Mouse (Mus musculus): Measurements from ENCODE around the gene Olfr1417. TPM values are rescaled to one million over a fixed set of nuclear protein-coding genes. Genes with fewer than 3 reads are reported as not detected.

Olfr1417 gene
- polyA plus RNA-seq, 1 experiment: not detected

GRCm38 (mm10) chr19:11852652-11853051, 13.6 kb upstream of the Olfr1417 start:
- no peaks in the 10 kb centered on the region for H3K4me1 ChIP-seq (ENCODE audit: control insufficient read depth, insufficient read depth, low read length)
- no peaks in the 10 kb centered on the region for H3K27me3 ChIP-seq (ENCODE audit: control insufficient read depth, insufficient read depth, low read length)
- DNase-seq: no peak
- WGBS: 61% methylated on average over 4 of the region's 4 CpGs
- no peak for TF ChIP-seq CTCF (IDR thresholded peaks at IDR 0.05; ENCODE audit: borderline replicate concordance, insufficient read depth, low read depth, low read length)
- no peak for TF ChIP-seq POLR2A (IDR thresholded peaks at IDR 0.05; ENCODE audit: borderline replicate concordance, insufficient read depth, low read length)
- no peak overlapping the region for H3K4me3 ChIP-seq (replicated peaks; ENCODE audit: insufficient read depth, low read depth, low read length)
- no peak overlapping the region for H3K27ac ChIP-seq (ENCODE audit: insufficient read depth, low read length)

GRCm38 (mm10) chr19:11846333-11846732, 7.3 kb upstream of the Olfr1417 start:
- peak in 1 of 2 experiments; percentile 19 for DNase-seq
- no peak overlapping the region for H3K4me3 ChIP-seq (replicated peaks; ENCODE audit: insufficient read depth, low read depth, low read length)
- TF ChIP-seq CTCF (IDR thresholded peaks at IDR 0.05; ENCODE audit: borderline replicate concordance, insufficient read depth, low read depth, low read length) (no peak), POLR2A (IDR thresholded peaks at IDR 0.05; ENCODE audit: borderline replicate concordance, insufficient read depth, low read length) (no peak)
- WGBS: 31% methylated on average over 4 of the region's 4 CpGs
- H3K27me3 ChIP-seq (ENCODE audit: control insufficient read depth, insufficient read depth, low read length): no peaks in the 10 kb centered on the region
- H3K4me1 ChIP-seq (ENCODE audit: control insufficient read depth, insufficient read depth, low read length): peaks cover 3% of the 10 kb centered on the region; the same call in 1 of the 2 replicates
- H3K27ac ChIP-seq (ENCODE audit: insufficient read depth, low read length): no peak overlapping the region

DNA sequence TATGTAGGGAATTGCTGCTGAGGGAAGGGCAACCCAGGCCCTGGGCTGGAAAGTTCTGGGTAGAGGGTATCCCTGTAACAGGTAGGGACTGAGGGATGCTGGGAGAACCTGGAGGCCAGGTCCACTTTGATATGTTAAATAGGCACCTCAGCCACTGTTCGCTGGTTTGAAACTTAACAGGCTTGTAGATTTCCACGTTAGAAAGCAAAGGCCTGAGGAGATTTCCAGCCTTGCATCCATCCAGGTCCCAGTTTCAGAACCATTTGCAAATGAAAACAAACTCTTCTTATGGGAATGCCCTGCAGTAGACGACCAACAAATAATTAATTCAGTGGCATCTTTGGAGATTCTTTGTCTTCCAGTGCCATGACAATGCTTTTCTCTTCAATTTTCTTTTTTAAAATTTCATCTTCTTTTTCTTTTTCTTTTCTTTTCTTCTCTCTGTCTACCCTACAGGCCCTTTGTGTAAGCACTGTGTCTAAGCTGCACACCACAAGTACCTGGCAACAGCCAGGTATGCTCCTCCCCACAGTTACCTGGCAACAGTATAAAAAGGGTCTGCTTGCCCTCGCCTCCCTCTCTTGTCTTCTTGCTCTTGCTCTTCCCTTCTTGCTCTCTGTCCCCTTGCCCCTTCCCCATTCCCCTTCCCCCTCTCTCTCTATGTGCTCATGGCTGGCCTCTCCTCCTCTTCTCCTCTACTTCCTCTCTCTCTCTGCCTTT, 15.5 kb downstream of the Olfr1417 start:
- 53% methylated on average over 4 of the region's 4 CpGs for WGBS
- H3K27me3 ChIP-seq (ENCODE audit: control insufficient read depth, insufficient read depth, low read length): no peaks in the 10 kb centered on the region
- H3K27ac ChIP-seq (ENCODE audit: insufficient read depth, low read length): no peak overlapping the region
- DNase-seq: no peak
- H3K4me1 ChIP-seq (ENCODE audit: control insufficient read depth, insufficient read depth, low read length): no peaks in the 10 kb centered on the region
- no peak overlapping the region for H3K4me3 ChIP-seq (replicated peaks; ENCODE audit: insufficient read depth, low read depth, low read length)
- no peak for TF ChIP-seq POLR2A (IDR thresholded peaks at IDR 0.05; ENCODE audit: borderline replicate concordance, insufficient read depth, low read length)
- no peak for TF ChIP-seq CTCF (IDR thresholded peaks at IDR 0.05; ENCODE audit: borderline replicate concordance, insufficient read depth, low read depth, low read length)

DNA sequence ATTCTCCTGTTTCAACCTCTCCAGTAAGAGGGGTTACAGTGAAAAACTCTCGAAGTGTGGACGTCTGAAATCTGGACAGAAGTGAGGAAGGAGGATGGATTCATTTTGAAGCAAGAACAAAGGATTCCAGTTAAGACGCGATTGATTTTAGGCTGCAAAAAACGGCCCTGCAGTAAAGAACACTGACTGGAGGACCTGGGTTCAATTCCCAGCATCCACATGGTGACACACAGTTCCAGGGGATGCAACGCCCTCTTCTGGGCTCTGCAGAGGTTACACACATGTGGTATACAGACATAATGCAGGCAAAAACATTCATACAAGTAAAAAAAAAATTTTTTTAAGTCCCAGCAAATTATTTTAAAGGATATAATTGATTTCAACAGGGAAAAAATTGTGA, 18.8 kb downstream of the Olfr1417 start:
- no peaks in the 10 kb centered on the region for H3K27me3 ChIP-seq (ENCODE audit: control insufficient read depth, insufficient read depth, low read length)
- 28% methylated on average over 6 of the region's 6 CpGs for WGBS
- peak; percentile 16; the same call in 1 of the 2 replicates for TF ChIP-seq CTCF (IDR thresholded peaks at IDR 0.05; ENCODE audit: borderline replicate concordance, insufficient read depth, low read depth, low read length)
- no peak for TF ChIP-seq POLR2A (IDR thresholded peaks at IDR 0.05; ENCODE audit: borderline replicate concordance, insufficient read depth, low read length)
- peak in 1 of 2 experiments; percentile 18 for DNase-seq
- peak overlapping the region; percentile 81 for H3K4me3 ChIP-seq (replicated peaks; ENCODE audit: insufficient read depth, low read depth, low read length)
- no peak overlapping the region for H3K27ac ChIP-seq (ENCODE audit: insufficient read depth, low read length)
- no peaks in the 10 kb centered on the region for H3K4me1 ChIP-seq (ENCODE audit: control insufficient read depth, insufficient read depth, low read length)

DNA sequence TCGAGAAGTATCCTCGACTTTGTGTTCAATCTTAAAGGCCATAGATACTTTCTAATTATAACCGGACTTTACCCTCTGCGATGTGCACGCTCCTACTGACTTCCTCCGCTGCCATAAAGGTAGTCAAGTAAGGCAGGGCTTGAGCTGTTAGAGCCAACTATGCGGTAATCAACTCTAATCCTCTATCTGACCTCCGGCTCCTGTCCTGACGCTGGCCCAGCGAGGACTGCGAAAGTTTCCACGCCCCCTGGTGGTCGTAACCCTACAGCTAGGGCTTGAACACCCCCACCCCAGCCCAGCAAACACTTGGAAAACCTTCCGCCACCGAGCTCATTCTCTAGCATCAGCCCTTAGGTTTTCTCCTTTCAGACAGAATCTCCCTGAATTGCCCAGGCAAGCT, 19.2 kb downstream of the Olfr1417 start:
- Histone ChIP-seq H3K4me1 (ENCODE audit: control insufficient read depth, insufficient read depth, low read length) (no peaks in the 10 kb centered on the region), H3K27me3 (ENCODE audit: control insufficient read depth, insufficient read depth, low read length) (no peaks in the 10 kb centered on the region), H3K27ac (ENCODE audit: insufficient read depth, low read length) (no peak overlapping the region), H3K4me3 (replicated peaks; ENCODE audit: insufficient read depth, low read depth, low read length) (peak overlapping the region; percentile 81)
- peak; percentile 68 to 72 for DNase-seq
- TF ChIP-seq POLR2A (IDR thresholded peaks at IDR 0.05; ENCODE audit: borderline replicate concordance, insufficient read depth, low read length) (no peak), CTCF (IDR thresholded peaks at IDR 0.05; ENCODE audit: borderline replicate concordance, insufficient read depth, low read depth, low read length) (peak; percentile 48; the same call in 1 of the 2 replicates)
- WGBS: 1% methylated on average over 15 of the region's 15 CpGs

- WGBS: under 1% methylated on average over 20 of the region's 20 CpGs
- peak within 1 kb of the TSS; percentile 81 for H3K4me3 ChIP-seq (replicated peaks; ENCODE audit: insufficient read depth, low read depth, low read length)
- TF ChIP-seq POLR2A (IDR thresholded peaks at IDR 0.05; ENCODE audit: borderline replicate concordance, insufficient read depth, low read length) (no peak), CTCF (IDR thresholded peaks at IDR 0.05; ENCODE audit: borderline replicate concordance, insufficient read depth, low read depth, low read length) (no peak)
- no peak for DNase-seq
- no peaks in the 10 kb centered on the region for H3K27me3 ChIP-seq (ENCODE audit: control insufficient read depth, insufficient read depth, low read length)
- H3K4me1 ChIP-seq (ENCODE audit: control insufficient read depth, insufficient read depth, low read length): no peaks in the 10 kb centered on the region
- H3K27ac ChIP-seq (ENCODE audit: insufficient read depth, low read length): peak within 1 kb of the TSS; percentile 65; the same call in 1 of the 2 replicates
Measured at GRCm38 (mm10) chr19:11819143-11819700, 19.8 kb downstream of the Olfr1417 start, which contains the start of gene Stx3. Gene Stx3, minus strand, starts transcription at chr19:11819403.

DNA sequence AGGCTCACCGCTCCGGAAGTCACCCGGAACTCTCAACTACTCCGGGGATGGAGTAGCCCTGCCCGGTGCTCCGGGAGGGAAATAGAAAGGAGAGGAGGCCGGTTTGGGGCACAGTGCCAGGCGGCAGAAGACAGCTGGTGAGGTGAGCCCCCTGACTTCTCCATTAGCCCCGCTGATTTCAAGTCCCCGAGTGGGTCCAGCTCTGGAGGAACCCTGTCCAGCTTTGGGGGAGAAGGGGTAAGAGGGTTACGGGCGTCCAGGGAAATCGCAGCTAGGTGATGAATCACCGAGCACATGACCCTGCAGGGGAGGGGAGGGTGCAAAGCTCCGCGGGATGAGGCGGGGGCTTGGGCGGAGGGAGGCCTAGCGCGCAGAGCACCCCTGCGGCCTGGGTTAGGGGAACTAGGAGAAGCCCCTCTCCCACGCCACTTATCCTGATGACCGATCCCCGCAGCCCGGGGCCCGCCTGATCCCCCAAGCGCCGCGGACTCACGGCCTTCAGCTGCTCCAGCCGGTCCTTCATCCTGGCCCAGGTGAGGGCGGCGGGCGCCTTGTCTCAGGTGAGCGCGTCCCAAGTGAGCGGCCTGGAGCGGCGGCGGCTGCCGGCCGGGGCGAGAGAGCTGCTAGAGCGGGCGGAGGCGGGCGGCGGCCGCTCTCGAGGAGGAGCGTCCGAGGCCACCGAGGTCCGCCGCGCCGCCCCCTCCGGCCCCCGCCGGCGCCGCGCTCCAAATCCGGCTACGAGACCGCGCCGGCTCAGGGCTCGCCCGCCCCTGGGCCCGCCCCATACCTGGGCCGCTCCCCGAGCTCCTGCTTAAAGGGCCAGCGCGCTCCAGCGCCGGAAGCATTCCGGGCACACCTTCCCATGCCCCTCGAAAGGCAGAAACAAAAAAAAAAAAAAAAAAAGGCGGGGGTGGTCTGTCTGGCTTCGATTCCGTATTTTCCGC, 20.5 kb downstream of the Olfr1417 start:
- H3K4me3 ChIP-seq (replicated peaks; ENCODE audit: insufficient read depth, low read depth, low read length): peak overlapping the region; percentile 81
- H3K4me1 ChIP-seq (ENCODE audit: control insufficient read depth, insufficient read depth, low read length): no peaks in the 10 kb centered on the region; the same call in 1 of the 2 replicates
- no peak for TF ChIP-seq CTCF (IDR thresholded peaks at IDR 0.05; ENCODE audit: borderline replicate concordance, insufficient read depth, low read depth, low read length)
- 0 out of 2 replicates have a peak, but pooled peaks have one; percentile 20 for TF ChIP-seq POLR2A (IDR thresholded peaks at IDR 0.05; ENCODE audit: borderline replicate concordance, insufficient read depth, low read length)
- peak overlapping the region; percentile 65; the same call in 1 of the 2 replicates for H3K27ac ChIP-seq (ENCODE audit: insufficient read depth, low read length)
- no peaks in the 10 kb centered on the region for H3K27me3 ChIP-seq (ENCODE audit: control insufficient read depth, insufficient read depth, low read length)
- WGBS: under 1% methylated on average over 74 of the region's 83 CpGs
- peak; percentile 79 to 85 for DNase-seq
